Mouse (Mus musculus): ENCODE data around the gene Tmem144. TPM values are rescaled to one million over a fixed set of nuclear protein-coding genes. Genes with fewer than 3 reads are reported as not detected.

Gene Tmem144
- polyA plus RNA-seq, 1 experiment = not detected

GRCm38 (mm10) chr3:79790324-79790723 is 62.2 kb downstream of the Tmem144 start:
- TF ChIP-seq FLI1 (IDR thresholded peaks at IDR 0.05; ENCODE audit: low read length) = no peak
- H3K4me3 ChIP-seq (replicated peaks) = no peak overlapping the region
- H3K36me3 ChIP-seq (replicated peaks; ENCODE audit: low read length) = no peaks in the 10 kb centered on the region
- 0 out of 2 replicates have a peak, but pooled peaks cover 3% of the 10 kb centered on the region for H3K9me3 ChIP-seq
- no peaks in the 10 kb centered on the region for H3K4me1 ChIP-seq
- H3K27me3 ChIP-seq (replicated peaks) = no peaks in the 10 kb centered on the region

- TF ChIP-seq FLI1 (IDR thresholded peaks at IDR 0.05; ENCODE audit: low read length) = no peak
- no peak for TF ChIP-seq GATA1 (IDR thresholded peaks at IDR 0.05; ENCODE audit: borderline replicate concordance, low read length)
- Histone ChIP-seq H3K27me3 (replicated peaks) (no peaks in the 10 kb centered on the region), H3K4me3 (replicated peaks) (no peak overlapping the region), H3K9me3 (0 out of 2 replicates have a peak, but pooled peaks cover 3% of the 10 kb centered on the region), H3K36me3 (replicated peaks; ENCODE audit: low read length) (no peaks in the 10 kb centered on the region), H3K4me1 (no peaks in the 10 kb centered on the region)
These were observed 63.0 kb downstream of the Tmem144 start for GRCm38 (mm10) chr3:79789554-79789953.

GRCm38 (mm10) chr3:79788959-79789358 is 63.6 kb downstream of the Tmem144 start:
- Histone ChIP-seq H3K4me1 (no peaks in the 10 kb centered on the region), H3K27me3 (replicated peaks) (peaks cover 4% of the 10 kb centered on the region), H3K36me3 (replicated peaks; ENCODE audit: low read length) (no peaks in the 10 kb centered on the region), H3K9me3 (0 out of 2 replicates have a peak, but pooled peaks cover 3% of the 10 kb centered on the region), H3K4me3 (replicated peaks) (no peak overlapping the region)
- TF ChIP-seq GATA1 (IDR thresholded peaks at IDR 0.05; ENCODE audit: borderline replicate concordance, low read length) (no peak), FLI1 (IDR thresholded peaks at IDR 0.05; ENCODE audit: low read length) (no peak)

GRCm38 (mm10) chr3:79784362-79784736 is 68.2 kb downstream of the Tmem144 start:
- Histone ChIP-seq H3K36me3 (replicated peaks; ENCODE audit: low read length) (no peaks in the 10 kb centered on the region), H3K4me3 (replicated peaks) (no peak overlapping the region), H3K4me1 (no peaks in the 10 kb centered on the region), H3K9me3 (0 out of 2 replicates have a peak, but pooled peaks cover 3% of the 10 kb centered on the region), H3K27me3 (replicated peaks) (peaks cover 10% of the 10 kb centered on the region)
- no peak for TF ChIP-seq FLI1 (IDR thresholded peaks at IDR 0.05; ENCODE audit: low read length)
- no peak for TF ChIP-seq GATA1 (IDR thresholded peaks at IDR 0.05; ENCODE audit: borderline replicate concordance, low read length)

- TF ChIP-seq GATA1 (IDR thresholded peaks at IDR 0.05; ENCODE audit: borderline replicate concordance, low read length) (no peak), FLI1 (IDR thresholded peaks at IDR 0.05; ENCODE audit: low read length) (no peak)
- H3K4me1 ChIP-seq = no peaks in the 10 kb centered on the region
- no peaks in the 10 kb centered on the region for H3K36me3 ChIP-seq (replicated peaks; ENCODE audit: low read length)
- H3K4me3 ChIP-seq (replicated peaks) = no peak overlapping the region
- H3K27me3 ChIP-seq (replicated peaks) = peaks cover 10% of the 10 kb centered on the region
- H3K9me3 ChIP-seq = 0 out of 2 replicates have a peak, but pooled peaks cover 3% of the 10 kb centered on the region
These were observed 68.8 kb downstream of the Tmem144 start for GRCm38 (mm10) chr3:79783630-79784361.

- H3K9me3 ChIP-seq = no peaks in the 10 kb centered on the region
- TF ChIP-seq FLI1 (IDR thresholded peaks at IDR 0.05; ENCODE audit: low read length) = no peak
- no peak for TF ChIP-seq GATA1 (IDR thresholded peaks at IDR 0.05; ENCODE audit: borderline replicate concordance, low read length)
These were observed 79.9 kb downstream of the Tmem144 start for GRCm38 (mm10) chr3:79772701-79773100.

More at GRCm38 (mm10) chr3:79772701-79773100, 79.9 kb downstream of the Tmem144 start:
- Histone ChIP-seq H3K4me1 (no peaks in the 10 kb centered on the region), H3K36me3 (replicated peaks; ENCODE audit: low read length) (no peaks in the 10 kb centered on the region), H3K4me3 (replicated peaks) (no peak overlapping the region), H3K27me3 (replicated peaks) (peaks cover 2% of the 10 kb centered on the region)

Other genes starting within 250 kb of the Tmem144 start
- gene 4930579G24Rik, start 223.7 kb downstream of the Tmem144 start, polyA plus RNA-seq (2012; ENCODE audit: insufficient read depth, low replicate concordance) = 0.86 TPM in 1 of 2 replicates, not detected in the other
- 6.7 and 13.1 TPM in 2 replicates for gene Etfdh, start 223.3 kb downstream of the Tmem144 start, polyA plus RNA-seq (2012; ENCODE audit: insufficient read depth, low replicate concordance)
- 6.8 TPM in 1 of 2 replicates, not detected in the other for gene Rxfp1, start 114.9 kb downstream of the Tmem144 start, polyA plus RNA-seq (2012; ENCODE audit: insufficient read depth, low replicate concordance)
- gene Fam198b, start 31.8 kb upstream of the Tmem144 start, polyA plus RNA-seq (2012; ENCODE audit: insufficient read depth, low replicate concordance) = 0.08 TPM in 1 of 2 replicates, not detected in the other

All from megakaryocyte, embryonic 14.5 days (primary cell).